Mouse (Mus musculus): ENCODE results near the gene Ugt1a10.

The Ugt1a10 gene

GRCm38 (mm10) chr1:88231803-88232499, 176.8 kb downstream of the Ugt1a10 start:
- DNase-seq (ENCODE audit: low spot score), result peak; percentile 10

DNA sequence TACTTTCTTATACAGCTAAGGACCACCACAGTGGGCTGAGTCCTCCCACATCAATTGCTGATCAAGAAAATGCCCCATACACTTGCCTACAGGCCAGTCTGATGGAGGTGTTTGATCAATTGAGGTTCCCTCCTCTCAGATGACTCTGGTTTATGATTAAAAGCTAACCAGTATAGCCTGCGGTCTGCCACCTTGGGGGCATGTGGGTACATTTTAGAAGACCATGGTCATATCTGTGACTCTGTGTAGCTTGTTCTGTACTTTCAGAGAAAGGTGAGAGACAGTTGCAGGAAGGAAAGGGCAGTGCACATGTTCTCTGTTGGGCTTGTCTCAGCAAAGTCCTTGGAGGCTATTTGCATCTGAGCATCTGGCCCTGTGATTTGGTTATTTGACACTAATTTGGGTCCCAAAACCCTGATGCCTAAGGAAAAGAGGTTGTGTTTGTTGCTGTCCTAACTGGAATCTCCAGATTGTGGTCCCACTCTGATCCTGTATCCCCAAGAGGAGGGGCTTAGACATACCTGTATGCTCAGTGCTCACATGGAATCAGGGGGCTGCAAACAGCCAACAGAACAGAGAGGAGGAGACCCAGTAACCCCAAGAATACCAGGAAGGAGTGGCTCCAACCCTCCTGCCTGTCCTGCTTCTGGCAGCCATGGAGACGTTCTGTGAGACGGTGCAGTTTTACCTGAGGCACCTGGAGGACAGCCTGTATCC, 177.6 kb downstream of the Ugt1a10 start:
- peak; percentile 3 for DNase-seq (ENCODE audit: low spot score)

DNA sequence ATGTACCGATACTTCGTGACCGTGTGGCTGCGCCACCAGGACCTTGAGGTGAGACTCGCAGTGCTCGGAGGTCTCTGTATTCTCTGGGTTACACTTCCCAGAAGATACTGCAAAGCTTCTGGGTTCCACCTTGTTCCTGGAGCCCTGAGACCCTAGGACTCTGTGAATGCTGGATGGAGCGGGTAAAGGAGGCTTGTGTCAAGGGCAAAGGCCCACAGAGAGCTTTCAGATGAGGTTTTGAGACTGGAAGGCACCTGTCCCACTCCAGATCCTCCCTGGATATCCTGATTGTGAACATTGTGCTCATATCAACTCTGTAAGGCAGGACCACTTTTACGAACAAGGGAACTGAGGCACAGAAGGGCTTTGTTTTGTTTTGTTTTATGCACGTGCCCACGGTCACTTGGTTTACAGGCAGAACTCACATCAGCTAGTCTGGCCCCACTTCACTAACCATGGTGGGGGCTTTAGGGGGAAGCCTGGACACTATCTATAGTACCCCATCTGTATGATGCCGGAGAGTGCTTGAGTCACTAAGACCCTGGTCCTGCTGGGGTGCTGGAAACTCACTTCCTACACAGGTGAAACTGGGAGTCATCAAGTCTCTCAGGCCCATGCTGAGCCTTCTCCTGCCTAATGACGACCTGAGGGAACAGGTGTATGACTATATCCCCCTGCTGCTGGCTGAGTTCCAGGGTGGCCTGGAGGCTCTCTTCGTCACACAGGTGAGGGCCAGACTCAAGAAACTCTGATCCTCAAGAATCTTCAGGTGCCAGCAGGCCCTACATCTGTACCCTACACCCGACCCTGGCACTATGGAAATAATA, 178.4 kb downstream of the Ugt1a10 start:
- DNase-seq (ENCODE audit: low spot score), result peak; percentile 25

- DNase-seq (ENCODE audit: low spot score), result peak; percentile 2
These were observed 179.0 kb downstream of the Ugt1a10 start for GRCm38 (mm10) chr1:88234248-88234610.

- peak; percentile 17 for DNase-seq (ENCODE audit: low spot score)
These were observed 179.5 kb downstream of the Ugt1a10 start for GRCm38 (mm10) chr1:88234646-88235045.

GRCm38 (mm10) chr1:88235046-88235893, 180.1 kb downstream of the Ugt1a10 start:
- DNase-seq (ENCODE audit: low spot score), result no peak

DNA sequence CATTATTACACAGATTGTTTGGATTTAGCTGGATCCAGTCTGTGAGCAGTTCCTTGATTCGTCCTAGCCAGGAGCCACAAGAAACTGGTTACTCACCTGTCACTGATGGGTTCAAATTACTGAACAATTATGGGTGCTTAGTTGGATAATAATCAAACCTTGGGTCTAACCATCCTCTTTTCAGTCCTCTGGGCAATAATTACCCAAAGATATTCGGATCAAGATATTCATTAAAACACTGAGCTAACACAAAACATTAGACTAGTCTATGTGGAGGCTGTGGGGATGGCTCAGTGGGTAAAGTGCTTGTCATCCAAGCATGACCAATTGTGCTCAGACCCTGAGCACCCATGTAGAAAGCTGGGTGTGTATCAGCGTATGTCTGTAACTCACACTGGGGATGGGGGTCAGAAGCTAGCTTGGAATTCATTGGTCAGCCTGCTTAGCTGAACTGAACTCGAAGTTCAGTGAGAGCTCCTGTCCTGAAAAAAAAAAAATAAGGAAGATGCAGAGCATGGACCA, 180.8 kb downstream of the Ugt1a10 start:
- DNase-seq (ENCODE audit: low spot score), result no peak

DNA sequence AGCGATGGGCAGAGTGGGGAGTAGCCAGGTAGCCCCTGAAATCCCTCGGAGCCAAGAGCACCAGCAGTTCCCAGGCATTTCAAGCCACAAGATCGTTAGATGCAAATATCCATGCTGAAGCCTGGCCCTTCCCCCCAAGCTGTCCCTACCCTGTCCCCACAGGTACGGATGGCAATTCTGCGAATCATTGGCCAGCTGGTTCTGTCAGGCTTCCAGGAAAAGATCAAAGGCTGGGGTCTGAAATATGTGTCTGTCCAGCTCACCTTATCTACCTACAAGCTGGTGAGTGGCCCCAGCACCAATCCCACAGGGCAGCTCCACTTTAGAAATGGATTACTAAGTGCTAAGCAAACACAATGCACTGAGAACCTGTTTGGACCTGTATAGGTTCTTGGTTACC, 182.1 kb downstream of the Ugt1a10 start:
- DNase-seq (ENCODE audit: low spot score), result no peak

DNA sequence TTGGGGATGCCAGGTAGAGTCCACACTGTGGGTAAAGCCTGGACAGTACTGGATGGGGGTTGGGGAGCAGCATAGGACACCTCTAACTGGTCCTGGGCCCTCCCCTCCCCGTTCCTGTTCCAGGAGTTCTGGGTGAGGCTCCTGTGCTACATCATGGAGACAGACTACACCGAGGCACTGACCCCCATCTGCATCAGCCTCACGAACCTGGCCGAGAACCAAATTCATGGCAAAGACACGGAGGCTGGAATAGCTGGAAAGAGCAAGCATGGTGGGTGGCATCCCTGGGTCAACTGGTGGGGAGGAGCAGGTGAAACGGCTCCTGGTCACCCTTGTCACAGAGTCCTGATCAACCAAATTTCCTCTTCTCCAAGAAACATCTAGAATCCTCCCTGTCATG, 183.6 kb downstream of the Ugt1a10 start:
- no peak for DNase-seq (ENCODE audit: low spot score)

DNA sequence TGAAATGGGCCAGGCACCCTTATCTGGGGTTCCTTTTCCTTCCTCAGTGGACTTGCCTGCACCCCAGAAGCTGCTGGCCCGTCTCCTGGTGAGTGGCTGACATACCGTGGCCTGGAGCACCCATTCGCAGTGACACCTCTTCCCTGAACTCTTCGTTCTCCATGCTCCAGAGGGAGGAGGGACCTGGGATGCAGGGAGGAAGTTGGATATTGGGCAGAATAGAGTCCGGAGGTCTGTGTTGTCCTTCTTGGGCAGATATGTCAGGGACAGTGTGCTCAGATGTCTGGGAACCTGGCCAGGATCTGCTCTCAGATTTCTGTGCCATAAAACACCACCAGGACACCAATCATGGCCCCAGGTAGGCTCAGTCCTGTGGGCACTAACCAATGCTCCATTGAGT, 184.9 kb downstream of the Ugt1a10 start:
- no peak for DNase-seq (ENCODE audit: low spot score)

DNA sequence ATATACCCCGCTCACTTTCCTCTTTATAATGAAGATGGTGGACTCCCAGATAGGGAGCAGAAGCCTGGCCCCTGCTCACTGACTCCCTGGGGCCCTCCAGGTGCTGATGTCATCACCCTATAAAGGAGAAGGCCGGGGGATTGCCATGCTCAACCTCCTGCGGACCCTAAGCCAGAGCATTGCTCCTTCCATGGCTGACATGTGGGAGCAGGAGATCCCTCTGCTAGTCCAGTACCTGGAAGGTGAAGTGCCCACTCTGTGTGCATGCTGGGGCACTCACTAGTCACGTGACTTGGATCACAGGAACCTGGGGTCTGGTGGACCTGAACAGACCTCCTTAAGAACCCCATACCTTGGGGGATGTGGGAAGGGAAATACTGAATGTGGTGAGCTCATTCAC, 185.4 kb downstream of the Ugt1a10 start:
- no peak for DNase-seq (ENCODE audit: low spot score)

DNA sequence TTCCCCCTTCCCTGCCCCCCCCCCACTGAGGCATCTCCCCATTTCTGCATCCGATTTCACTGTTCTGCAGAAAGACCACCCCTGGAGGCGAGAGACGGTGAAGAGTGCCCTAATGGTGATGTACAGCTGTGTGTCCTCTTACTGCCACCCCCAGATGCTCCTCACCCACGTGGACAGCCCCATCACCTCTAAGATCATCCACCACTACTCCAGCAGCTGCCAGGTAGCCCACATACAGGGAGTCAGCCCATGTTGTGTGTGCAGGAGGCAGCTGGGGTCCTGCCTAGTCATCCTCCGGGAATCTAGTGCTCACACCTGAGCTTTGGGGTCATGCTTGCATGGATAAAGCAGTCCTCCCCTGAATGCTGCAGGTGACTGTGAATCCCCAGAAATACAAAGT, 188.7 kb downstream of the Ugt1a10 start:
- no peak for DNase-seq (ENCODE audit: low spot score)

- no peak for DNase-seq (ENCODE audit: low spot score)
These were observed 190.7 kb downstream of the Ugt1a10 start for GRCm38 (mm10) chr1:88245881-88246280.

DNA sequence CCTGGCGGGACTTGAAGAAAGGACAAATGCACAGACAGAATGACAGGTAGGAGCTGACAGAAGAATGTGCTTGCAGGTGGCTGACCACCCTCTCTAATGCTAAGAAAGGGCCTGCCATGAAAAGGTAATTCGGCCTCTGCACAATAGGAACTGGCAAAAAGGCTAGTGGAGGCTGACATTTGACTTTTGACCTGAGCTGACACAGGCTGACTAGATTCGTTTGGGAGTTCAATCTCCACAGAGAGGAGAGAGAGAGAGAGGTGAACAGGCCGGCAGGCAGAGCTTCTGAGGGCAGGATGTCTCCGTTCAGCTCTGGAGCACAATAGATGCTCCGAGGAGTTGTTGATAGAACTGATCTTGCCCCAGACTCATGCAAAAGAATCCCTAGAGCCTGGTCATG, 191.2 kb downstream of the Ugt1a10 start:
- DNase-seq (ENCODE audit: low spot score), result no peak

DNA sequence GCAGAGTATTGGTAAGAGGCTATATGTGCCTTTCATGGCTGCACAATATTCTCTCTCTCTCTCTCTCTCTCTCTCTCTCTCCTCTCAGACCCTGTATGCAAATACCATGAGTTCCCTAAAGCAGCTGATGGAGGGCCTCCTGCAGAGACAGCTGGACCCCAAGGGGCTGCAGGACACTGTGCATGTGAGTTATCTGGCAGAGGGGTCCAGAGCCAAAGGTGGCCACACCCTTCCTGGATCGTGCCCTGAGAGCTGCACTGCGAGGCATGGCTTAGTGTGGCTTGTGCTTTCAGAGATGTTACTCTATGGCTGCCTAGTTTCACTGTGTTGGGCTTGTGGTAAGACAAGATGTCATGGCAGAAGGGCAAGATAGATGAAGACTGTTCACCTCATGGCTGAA, 192.5 kb downstream of the Ugt1a10 start:
- no peak for DNase-seq (ENCODE audit: low spot score)

GRCm38 (mm10) chr1:88248658-88249057, 193.5 kb downstream of the Ugt1a10 start:
- no peak for DNase-seq (ENCODE audit: low spot score)

- DNase-seq (ENCODE audit: low spot score), result no peak
These were observed 194.4 kb downstream of the Ugt1a10 start for GRCm38 (mm10) chr1:88249596-88249995.

DNA sequence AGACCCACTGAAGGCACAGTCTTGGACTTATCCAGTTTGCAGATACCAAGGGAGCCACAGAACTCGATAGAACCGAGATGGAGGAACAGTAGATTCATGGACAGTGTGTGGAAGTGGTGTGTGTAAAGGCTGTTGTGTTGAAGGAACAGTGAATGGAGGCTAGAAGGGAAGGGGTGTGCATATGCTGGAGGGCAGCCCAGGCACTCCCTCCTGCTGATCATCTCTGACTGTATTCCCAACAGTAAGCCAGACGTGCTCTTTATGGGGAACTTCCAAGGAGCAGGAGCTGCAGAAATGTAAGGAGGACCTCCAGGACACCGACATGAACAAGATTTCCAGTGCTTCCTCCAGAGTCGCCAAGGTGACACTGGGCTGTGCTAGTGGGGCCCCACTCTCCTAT, 194.8 kb downstream of the Ugt1a10 start:
- no peak for DNase-seq (ENCODE audit: low spot score)

- DNase-seq (ENCODE audit: low spot score), result no peak
These were observed 197.9 kb downstream of the Ugt1a10 start for GRCm38 (mm10) chr1:88253106-88253505.

- no peak for DNase-seq (ENCODE audit: low spot score)
These were observed 198.4 kb downstream of the Ugt1a10 start for GRCm38 (mm10) chr1:88253540-88253939.

- no peak for DNase-seq (ENCODE audit: low spot score)
These were observed 199.7 kb downstream of the Ugt1a10 start for GRCm38 (mm10) chr1:88254793-88255465.
